Mouse (Mus musculus) cerebellum, adult 11 months (tissue): ENCODE data around the gene Vwa5b1.

Experiments
- DNase-seq: peaks from one replicate; pipeline ENCODE4 v3.0.0; 2022

Gene Vwa5b1

DNA sequence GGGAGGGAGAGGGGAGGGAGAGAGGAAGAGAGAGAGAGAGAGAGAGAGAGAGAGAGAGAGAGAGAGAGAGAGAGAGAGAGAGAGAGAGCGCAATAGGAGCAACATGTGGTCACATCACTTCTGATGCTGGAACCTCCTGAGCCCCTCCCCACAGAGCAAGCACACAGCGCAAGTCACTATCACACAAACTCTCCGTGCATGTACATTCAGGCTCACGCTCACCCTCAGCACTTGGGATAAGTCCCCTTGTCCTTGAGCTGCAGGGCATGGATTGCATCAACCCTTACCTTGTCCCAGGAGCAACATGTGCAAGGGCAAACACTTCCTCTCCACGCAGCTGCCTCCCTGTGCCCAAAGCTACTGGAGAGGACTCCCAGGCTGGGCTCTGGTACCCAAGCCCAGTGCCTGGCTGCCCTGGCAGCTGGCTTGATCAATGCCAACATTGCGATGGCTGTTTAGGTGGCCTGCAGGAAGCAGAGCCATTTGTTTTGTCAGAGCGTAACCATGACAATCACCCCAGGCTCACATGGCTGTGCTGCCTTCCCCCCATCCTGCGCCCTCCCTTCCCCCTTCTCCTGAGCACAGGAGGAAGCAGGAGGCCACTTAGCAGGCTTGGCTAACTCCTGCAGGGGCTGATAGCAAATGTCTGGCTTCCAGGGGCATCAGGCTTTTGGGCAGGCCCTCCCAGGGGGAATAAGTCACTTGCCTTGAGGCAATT, at the start of gene Vwa5b1:
Vwa5b1 (minus strand) TSS at position 457 of the 718 bp plus-strand sequence.
- no peak for DNase-seq

DNA sequence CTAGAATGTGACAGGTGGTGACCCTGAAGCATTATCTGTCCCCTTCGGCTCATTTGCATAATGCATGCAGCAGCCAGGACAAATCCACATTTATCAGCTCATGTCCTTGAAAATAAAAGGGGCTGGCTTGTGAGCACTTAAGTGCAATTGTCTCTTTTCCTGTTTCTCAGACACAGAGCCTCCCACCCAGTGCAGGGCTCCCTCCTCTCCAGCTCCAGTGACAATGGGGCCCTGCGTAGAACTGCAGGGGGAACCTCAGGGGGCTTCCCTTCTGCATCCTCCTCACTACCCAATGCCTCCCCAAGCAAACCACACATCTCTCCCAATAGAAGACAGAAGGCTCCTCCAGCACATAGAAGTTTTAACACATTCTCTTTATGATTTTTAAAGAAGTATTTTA, 47.1 kb upstream of the Vwa5b1 start:
- no peak for DNase-seq

DNA sequence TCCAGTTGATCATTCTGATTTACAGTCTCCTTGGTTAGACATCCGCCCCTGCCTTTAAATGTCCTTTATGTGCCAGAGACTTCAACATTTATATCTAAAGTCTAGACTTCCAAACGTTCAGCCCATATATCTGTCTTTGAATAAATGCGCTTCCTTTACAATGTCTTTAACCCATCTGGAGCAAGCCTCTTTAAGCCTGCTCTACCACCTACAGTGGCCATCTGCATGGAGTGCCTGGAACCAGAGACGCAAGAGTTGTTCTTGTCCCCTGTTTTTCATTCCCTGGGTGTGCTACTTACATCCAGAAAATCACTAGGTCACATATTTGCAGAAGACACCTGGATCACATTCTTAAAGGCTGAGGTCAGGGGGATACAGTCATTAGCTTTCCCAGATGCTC, 44.4 kb upstream of the Vwa5b1 start:
- no peak for DNase-seq

DNA sequence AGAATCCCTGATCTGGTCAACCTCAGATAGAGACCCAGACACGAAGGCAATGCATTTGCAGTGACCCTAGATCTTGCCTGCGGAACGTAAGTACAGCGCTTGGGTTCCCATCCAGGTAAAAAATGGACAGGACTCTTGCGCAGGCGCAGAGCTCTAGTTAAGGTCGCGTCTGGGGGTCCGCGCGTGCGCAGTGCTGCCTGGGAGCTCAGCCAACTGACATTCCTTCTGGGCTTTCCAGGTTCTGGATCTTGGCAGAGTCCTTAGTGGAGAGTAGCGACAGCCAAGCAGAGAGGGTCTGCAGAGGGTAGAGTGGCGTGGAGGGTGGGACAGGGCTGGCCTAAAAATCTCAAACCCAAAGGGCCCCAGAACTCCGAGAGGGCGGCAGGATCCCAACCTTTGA, 41.9 kb upstream of the Vwa5b1 start:
- DNase-seq = peak; percentile 50

DNA sequence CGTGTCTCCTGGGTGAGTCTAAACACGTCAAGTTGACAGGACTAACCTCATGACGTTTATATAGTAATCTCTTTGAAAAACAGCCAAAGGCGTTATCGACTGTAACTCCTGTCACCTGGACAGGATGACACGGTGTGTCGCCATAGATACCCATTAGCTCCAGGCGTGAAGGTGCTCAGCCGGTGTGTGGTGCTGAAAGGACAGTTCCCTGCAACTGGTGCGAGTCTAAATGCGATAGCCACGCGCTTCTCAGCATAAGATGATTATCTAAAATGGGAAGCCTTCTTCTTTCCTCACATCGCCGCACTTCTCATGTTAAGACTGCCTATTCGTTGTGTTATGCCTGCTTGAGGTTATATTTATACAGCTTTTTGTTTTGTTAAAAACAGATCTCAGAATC, 40.8 kb upstream of the Vwa5b1 start:
- DNase-seq = no peak

DNA sequence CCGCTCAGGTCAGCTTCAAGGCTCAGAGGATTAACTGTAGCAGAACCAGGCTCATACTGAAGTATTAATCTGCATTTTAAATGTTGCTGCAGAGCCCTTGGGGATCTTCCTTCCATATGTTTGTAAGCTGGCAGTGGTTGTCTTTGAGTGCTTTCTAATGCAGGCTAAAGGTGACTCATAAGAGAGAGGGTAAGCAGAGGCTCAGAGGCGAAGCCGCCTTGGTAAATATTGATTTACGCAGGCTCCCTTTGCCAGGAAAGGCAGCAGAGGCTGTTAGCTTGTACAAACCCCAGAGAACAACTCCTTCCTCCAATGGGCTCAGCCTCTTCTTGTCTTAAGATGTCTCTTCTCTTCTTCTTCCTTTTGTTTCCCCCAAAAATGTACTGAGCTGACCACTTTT, 36.5 kb upstream of the Vwa5b1 start:
- DNase-seq = no peak

DNA sequence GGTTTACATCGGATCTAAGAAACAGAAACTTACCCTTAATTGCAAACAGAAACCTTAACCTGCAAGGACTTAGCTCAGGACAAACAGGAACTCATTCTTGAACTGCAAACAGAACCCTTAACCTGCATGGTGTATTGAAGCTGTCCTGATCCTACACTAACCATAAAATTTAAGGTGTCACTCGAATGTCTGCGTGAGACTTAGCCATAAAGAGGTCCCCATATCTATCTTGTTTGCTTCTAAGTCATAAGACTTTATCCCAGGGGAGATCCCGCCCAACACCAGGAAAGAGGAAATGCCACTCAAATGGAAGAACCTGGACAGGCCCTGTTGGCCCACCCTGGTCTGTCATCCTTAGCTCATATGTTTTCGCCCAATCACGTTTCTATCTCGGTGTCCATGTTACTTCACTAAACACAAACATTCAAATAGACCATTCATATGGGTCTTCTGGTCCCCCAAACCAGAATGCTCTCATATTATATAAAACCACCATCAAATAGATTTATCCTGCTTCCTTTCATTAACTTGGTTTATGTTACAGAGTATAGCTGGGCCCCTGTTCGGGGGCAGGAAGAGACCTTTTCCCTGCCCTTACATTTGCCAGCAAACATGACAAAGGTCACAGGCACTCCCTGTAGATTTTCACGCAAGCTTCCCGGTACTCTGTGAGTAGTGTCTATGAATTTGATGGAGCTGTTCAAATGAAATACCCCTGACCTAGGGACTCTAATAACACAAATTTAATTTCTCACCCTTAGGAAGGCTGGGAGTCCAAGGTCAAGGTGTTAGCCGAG, 34.6 kb upstream of the Vwa5b1 start:
- DNase-seq = no peak

DNA sequence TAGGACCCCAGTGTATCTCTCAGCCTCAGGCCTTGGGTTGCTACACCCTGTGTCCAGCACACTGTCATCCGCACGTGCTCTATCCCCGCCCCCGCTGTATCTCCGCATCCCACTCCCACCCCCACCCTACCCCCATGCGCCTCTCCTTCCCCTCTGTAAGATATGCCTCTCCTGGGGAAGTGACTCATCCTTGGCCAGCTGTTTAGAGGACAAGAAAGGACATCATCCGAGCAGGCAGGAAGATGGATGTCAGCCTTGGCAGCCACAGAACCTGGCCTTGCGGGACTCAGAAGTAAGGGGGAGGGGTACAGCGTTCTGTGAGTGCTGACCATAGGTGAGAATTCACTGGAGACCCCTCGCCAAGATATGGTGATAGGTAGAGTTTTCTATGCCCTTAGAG, 30.8 kb upstream of the Vwa5b1 start:
- no peak for DNase-seq

DNA sequence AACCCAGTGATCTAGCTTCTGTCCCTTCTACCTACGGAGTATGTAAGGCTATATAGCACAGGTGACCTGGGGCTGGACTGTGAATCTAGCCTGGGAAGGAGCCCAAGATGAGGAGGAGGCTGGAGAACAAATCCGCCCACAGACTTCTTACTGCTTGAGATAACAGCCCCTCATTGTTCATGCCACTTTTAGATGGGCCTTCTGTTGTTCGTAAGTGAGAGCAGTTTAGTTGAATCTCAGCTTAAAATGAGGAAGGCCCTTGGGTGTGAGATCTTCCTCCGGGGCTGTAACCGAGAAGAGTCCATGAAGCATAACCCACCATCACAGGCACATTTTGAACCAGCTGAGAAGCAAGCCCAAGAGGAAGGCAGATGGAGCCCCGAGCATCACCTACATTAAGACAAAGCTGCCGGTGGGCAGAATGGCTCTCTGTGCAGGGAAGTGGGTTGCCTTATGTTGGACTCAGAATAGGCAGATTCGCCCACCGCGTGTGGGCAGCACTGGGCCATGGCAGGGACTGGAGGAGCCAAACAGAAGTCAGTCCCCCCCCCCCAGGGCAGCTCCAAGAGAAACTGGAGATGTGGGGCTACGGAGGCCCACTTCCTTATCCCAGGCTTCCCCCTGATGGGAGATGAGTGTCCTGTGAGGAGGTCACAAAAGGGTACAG, 24.4 kb upstream of the Vwa5b1 start:
- DNase-seq = no peak

DNA sequence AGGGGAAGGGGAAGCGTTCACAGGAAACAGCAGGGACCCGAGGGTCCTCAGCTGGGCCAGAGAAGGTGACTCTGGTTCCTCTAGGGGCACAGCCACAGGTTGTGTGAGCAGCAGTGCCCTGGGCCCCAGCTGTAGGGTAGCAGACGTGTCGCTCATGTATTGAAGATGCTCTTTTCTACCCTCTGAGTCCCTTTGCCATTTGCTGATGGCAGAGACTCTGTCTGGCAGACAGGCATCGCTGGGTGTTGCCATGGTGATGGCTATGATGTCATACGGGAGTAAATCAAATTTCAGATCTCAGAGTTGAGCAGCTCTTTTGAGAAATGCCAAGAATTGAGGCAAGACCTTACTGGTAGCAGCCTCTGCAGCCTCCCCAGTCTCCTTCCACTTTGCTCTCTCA, 17.4 kb upstream of the Vwa5b1 start:
- DNase-seq = no peak

DNA sequence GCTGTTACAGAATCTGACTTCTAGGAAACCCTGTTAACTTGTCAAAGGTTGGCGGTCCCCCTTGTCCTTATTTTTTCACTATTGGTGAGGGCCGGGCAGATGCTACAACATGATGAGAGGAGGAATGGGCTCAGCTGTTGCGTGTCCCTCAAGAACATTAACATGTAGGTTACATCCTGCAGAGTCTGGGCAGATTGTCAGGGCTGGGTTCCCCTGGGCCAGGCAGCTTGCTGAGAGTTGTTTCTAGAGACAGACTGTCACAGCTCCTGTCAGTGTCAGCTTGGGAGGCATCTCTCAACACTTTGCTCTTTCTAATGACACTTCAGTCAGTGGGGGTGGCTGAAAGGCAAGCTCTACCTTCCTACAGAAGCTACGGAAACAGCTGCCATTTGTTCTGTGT, 16.2 kb upstream of the Vwa5b1 start:
- peak; percentile 2 for DNase-seq

DNA sequence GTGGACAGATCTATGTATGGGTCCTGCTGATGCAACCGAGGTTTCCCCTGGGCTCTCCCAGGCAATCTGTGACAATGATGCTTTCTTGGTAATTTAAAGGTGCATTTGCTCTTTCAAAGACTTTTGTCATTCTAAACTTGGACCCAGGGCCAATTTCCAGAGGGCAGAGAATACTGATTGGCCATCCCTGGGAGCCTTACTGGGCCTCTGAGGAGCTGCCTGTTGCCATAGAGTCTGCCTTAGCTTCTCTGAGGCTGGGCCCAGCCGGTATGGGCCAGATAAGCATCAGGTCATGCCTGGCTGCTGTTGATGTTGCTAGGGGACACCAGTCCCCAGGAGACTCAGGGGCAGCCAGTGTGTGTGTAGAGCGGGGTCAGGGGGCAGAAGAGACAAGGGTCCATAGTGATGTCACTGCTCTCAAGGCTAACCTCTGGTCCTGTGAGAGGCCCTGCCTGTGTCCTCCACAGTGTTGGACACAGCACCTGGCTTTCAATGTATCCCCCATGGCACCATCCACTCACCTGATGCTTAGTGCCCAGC, 12.5 kb upstream of the Vwa5b1 start:
- DNase-seq = no peak

DNA sequence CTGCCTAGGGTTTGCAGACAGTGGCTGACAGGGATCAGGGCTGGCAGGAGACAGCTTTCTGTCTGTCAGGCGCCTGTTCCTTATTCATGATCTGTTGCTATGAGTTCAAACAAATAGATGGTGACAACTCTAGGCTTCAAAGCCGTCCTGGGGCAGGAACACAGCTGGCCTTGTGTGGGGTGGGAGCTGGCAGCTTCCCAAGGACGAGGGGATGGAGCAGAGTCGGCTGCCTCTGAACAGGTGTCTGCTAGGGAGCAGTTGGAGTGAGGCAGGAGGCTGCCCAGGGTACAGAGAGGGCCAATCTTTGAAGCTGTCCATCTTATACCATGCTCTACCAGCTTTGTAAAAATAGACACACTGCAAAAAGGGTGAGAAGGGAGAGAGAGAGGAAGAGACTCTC, 6.6 kb upstream of the Vwa5b1 start:
- no peak for DNase-seq

DNA sequence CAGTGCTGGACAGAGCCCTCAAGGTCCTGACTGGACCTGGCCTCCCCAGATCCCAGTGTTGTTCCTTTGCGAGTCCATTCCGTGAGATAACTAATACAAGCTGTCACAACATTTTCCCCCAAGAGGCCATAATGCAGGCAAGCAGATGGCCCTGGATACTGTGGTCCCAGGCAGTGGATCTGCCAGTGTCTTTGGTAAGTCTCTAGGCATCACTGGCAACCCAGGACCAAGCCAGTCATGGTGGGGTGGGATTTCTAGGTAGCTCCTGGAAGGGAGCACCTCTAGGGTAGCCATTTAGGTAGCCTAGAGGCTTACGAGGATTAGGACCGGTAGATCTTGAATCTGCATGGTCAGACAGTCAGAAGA, 445 bp upstream of the Vwa5b1 start:
- no peak for DNase-seq

DNA sequence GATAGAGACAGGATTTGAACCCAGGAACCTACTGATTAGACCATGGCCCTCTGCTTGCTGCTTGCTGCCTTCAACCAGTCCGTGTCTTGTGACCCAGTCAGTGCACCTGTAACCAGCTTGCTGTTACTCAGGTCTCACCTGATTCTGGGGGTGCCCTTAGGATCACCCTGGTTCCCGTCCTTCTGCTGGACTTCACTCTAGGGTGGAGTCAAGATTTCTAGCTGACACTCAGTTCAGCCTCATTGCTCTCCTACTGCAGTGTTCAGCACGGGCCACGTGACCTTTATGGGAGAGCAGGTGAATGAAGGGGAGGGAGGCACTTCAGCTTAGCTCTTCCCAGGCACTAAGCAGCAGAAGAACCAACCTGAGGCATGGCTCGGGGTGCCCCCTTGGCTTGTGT, 7.4 kb downstream of the Vwa5b1 start:
- DNase-seq = no peak

DNA sequence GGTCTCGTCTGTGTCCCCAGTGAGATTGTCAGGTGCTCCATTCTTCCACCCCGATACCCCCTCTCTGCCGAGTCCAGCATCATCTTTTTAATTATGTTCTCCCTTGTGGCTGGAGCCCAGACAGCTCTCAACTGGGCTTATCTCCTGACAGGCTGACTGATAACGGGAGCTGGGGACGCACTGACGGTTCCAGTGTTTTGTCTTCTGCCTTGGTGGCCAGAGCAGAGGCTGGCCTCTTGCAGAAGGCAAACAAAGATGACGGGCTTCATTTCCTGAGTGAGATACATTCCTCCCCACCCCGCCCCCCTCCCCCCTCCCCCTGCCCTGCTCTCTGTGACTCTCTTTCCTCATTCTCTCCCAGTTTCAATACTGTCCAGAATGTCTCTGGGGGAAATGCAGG, 21.2 kb downstream of the Vwa5b1 start:
- no peak for DNase-seq

DNA sequence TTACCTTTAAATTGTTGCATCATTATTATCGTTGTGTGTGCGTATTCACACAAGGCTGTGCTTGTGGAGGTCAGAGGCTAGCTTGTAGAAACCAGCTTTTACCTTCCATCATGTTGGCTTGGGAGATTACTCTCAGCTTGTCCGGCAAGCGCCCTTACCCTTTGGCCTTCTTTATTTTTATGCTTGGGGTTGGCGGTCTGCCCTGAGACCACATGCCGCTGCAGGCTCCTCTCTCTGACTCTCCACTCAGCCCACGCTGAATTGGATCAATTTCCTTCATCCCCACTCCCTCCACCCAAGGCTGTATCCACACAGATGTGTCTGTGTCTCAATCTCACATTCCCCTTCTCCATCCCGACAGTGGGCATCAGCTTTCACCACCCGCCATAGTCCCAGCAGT, 33.8 kb downstream of the Vwa5b1 start:
- DNase-seq = no peak

DNA sequence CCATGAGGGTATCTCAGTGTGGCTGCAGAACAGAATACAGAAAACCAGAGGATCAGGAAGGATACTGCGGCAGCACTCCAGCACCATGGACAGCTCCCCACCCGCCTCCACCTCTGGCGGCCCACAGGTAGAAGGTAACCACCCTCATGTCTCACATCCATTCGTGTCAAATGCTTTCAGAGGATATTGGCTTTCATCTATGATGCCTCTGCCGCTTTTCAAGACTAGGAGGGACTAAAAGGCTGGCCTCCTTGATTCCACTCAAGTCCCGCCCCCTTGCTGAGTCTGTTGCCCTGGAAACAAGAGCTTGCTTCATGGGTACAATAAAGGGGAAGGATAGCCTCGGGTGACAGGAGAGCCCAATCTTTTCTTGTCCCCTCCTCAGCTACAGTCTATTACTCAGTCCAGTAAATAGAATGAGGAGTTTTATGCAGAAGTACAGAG, 37.8 kb downstream of the Vwa5b1 start:
- no peak for DNase-seq

DNA sequence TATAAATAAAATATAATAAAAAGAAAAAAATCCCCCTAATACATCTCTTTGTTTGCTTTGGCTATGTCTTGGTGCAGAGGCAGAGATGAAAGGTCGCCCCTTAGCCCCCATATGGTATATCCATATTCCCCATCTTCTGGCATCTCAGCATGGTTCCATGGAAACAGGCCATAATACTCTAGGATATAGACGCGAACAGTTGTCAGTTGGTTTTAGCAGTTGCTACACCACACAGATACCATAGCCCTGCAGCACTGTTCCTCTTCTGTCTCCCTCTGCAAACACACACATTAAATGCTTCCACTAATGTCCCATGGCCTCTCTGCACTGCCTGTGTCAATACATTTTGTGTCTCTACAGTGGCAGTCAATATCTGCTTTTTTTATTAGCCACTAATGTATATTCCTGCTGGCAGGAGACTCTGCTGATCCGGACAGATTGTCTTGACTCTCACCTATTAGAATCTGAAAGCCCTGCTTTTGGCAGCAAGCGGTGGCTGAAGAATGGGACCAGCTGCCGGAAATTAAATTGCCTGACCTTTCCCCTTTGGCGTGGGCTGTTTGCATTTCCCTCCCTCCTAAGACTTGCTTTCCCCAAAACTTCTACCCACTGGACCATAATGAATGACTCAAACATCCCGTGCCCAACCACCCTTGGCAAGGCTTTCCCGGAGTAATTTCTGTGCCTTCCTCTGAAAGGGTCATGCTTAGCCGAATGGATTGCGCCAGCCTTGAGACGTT, 39.1 kb downstream of the Vwa5b1 start:
- peak; percentile 12 for DNase-seq

DNA sequence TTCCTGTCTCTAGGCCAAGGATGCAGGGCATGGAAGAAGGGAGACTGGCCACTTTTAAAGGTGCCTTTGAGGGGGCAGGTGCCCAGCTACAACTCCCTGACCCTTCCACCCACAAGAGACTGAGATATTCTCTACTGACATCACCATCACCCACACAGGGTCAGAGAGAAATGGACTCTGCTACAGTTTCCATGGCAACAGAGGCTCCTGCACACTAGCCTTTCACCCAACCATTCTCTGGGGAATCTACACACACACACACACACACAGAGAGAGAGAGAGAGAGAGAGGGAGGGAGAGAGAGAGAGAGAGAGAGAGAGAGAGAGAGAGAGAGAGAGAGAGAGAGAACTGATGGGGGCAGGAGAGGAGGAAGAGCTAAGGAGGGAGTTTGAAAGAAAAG, 50.7 kb downstream of the Vwa5b1 start:
- no peak for DNase-seq

DNA sequence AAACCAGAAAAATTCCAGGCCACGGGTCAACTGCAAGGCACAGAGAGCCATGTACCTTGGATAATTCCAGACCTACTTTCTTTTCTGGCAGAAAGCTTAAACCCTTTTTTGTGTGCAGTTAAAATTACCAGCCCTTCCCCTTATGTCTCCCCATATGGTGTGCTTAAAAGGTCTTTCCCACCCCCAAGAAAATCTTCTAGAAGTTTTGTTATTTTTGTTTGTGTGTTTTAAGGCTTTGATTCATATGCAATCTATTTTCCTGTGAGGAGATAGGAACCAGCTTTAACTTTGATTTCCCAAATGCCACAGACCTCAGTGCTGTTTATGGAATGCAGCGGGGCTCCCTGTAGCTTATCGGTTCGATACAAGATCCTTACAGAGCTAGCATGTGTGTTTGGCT, 53.2 kb downstream of the Vwa5b1 start:
- no peak for DNase-seq

DNA sequence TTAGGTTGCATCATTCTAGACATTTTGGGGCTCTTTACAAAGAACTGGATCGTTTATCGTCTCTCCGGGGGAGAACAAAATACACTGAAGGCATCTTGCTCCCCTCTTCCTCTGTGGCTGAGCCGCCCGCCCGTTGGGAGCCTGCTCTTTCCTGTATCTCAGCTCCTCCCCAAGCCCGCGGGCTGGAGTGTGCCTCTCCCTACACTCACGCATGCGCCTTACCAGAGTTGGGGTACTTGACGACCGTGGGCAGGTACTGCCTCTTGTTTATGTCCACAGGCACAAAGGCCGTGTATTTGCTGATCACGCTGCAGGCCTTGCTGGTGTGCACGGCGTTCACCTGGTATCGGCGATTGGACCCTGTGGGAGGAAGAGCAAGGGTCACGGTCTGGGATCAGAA, 57.3 kb downstream of the Vwa5b1 start:
- no peak for DNase-seq

DNA sequence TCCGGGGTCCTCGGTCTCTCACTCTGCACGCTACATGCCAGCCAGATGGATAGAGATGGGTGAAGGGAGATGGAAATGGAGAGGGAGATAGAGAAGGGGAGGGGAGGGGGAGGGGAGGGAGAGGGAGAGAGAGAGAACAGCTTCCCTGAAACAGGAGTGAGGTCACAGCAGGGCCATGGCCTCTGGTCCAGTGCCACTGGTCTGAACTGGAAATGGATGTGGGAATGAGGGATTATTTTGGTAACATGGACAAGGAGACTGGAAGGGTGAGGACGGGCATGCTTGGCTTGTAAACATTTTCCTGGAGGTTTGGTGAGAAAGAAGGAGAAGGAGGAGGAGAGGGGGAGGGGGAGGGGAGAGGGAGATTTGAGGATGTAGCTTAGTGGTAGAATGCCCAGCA, 59.0 kb downstream of the Vwa5b1 start:
- DNase-seq = no peak
